Comparison of ENCODE assay signal across 1 mouse cellular context in the genomic region with DNA sequence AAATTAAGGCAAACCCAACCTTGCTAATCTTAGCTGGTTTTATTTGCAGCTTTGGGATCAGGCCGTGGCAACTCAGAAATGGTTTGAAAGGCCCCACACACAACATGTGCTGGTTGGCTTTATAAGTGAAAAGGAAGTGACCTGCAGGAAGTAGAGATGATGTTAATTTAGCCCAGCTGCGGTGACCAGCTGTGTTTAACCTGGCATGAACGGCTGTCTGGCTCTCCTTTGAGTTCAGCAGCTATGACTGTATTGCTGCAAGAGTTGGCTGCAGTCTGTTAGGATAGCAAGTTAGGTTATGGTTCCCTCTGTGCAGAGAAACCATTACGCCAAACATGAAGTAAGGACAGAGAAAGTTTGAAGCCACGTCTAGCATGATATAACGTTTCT.
TF ChIP-seq lines count a peak whose summit lies in the region.

No protein-coding gene starts in this region.

TF ChIP-seq in CH12.LX, 34 proteins besides CTCF, POLR2A, EP300 and RAD21 (continued from another document):
- TF ChIP-seq MAX (IDR thresholded peaks at IDR 0.05; ENCODE audit: low read length) (0 out of 2 replicates have a peak, but pooled peaks have one; percentile 3), USF1 (IDR thresholded peaks at IDR 0.05; ENCODE audit: low read depth, low read length) (no peak)
